Mouse (Mus musculus): Measurements from ENCODE around the gene Nlgn1.

DNA sequence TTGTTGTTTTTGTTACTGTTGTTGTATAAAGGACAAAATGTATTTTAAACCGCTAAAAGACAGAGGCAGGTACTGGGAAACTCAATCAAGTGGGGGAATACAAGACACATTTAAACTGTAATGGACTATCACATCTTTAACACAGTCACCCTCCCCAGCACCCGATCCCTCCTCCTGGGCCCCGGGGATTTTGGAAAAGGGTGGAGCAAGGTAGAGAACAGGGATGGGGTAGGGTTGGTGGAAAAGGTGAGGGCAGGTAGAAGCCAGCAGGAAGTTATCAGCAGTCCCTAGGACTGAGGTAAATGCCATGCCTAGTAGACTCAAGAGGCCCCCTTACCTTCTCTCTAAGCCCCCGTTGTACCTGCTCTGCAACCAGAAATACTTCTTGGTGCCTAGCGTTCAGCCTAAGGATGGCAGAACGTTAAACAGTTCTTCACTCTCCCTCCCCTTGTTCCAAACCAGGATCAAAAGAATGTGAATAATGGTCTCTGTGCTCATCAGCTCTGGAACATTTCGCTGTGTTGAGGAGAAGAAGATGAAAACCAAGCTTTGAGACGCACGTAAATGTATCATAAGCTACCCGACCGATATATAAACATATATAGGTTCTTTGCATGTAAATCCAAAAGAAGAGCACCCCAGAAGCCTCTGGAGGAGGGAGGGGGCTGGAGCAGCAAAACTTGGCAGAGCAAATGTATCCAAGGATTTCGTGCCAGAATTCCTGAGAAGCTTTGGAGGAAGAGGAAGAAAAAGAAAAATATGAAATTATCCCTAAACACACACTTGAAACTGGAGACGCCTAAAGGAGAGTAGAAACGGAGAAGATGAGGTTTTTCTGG is at the start of gene Nlgn1:
- TF ChIP-seq CTCF (IDR thresholded peaks at IDR 0.05; ENCODE audit: low read depth): no peak
- TF ChIP-seq EP300 (IDR thresholded peaks at IDR 0.05; ENCODE audit: low read depth): no peak
